Mouse (Mus musculus) hindbrain, embryonic 15.5 days (tissue): Measurements from ENCODE around the gene Nckap5. TPM values are rescaled to one million over a fixed set of nuclear protein-coding genes. Genes with fewer than 3 reads are reported as not detected.
A peak's percentile ranks its signal among the peaks of the same experiment; 100 is the strongest.

ENCODE experiments used
- ATAC-seq: fragments of 200-750 bp; cut with Nextera tagmentation; 2 replicates; pipeline ENCODE4 v1.8.0; 2017; ENCODE audit warnings: low read depth, moderate number of reproducible peaks, moderate TSS enrichment; ENCODE audit not compliant: low FRiP score
- H3K27ac ChIP-seq: fragments of 300-500 bp; sonication (generic); replicated peaks from 2 replicates; pipeline ENCODE4 v1.5.1; 2015; ENCODE audit warnings: mild to moderate bottlenecking, inconsistent platforms
- H3K27me3 ChIP-seq: fragments of 300-500 bp; sonication (generic); 2 replicates; pipeline ENCODE4 v1.6.1; 2015; ENCODE audit warnings: control low read depth, inconsistent platforms
- H3K36me3 ChIP-seq: fragments of 300-500 bp; sonication (generic); 2 replicates; pipeline ENCODE4 v1.6.1; 2015; ENCODE audit warnings: control low read depth, inconsistent platforms
- H3K4me1 ChIP-seq: fragments of 300-500 bp; sonication (generic); replicated peaks from 2 replicates; pipeline ENCODE4 v1.6.1; 2015; ENCODE audit warnings: control low read depth, inconsistent platforms
- H3K4me2 ChIP-seq: fragments of 300-500 bp; sonication (generic); 2 replicates; pipeline ENCODE4 v1.6.1; 2015; ENCODE audit warnings: moderate library complexity, mild to moderate bottlenecking, inconsistent platforms
- H3K4me3 ChIP-seq: fragments of 300-500 bp; sonication (generic); 2 replicates; pipeline ENCODE4 v1.5.1; 2015; ENCODE audit warnings: mild to moderate bottlenecking, inconsistent platforms
- H3K9ac ChIP-seq: fragments of 300-500 bp; sonication (generic); 2 replicates; pipeline ENCODE4 v1.6.1; 2015; ENCODE audit warnings: inconsistent platforms
- H3K9me3 ChIP-seq: fragments of 300-500 bp; sonication (generic); 2 replicates; pipeline ENCODE4 v1.6.1; 2016; ENCODE audit warnings: control low read depth, inconsistent platforms
- WGBS: fragments of 180-500 bp; shearing (Covaris S2); methylation state at CpG from one replicate; pipeline ENCODE4 v1.1.7; 2015; 5-methylcytosine and 5-hydroxymethylcytosine counted together
- polyA plus RNA-seq: library from polyadenylated mRNA; unstranded; fragments of >200 nt; fragmentation: Nextera tagmentation; extraction: Ambion mirVana; gene quantifications from 2 replicates; pipeline ENCODE4 v1.2.1, GENCODE M21; 2015

Nckap5 gene
- polyA plus RNA-seq, 1 experiment from 2014 or later: 15.5 TPM

- Histone ChIP-seq H3K9ac (no peak overlapping the region), H3K27ac (no peak overlapping the region), H3K4me3 (no peak overlapping the region), H3K36me3 (0 out of 2 replicates have a peak, but pooled peaks cover 5% of the 10 kb centered on the region), H3K27me3 (no peaks in the 10 kb centered on the region), H3K4me1 (no peaks in the 10 kb centered on the region), H3K4me2 (no peak overlapping the region), H3K9me3 (no peaks in the 10 kb centered on the region)
- no peak for ATAC-seq
- WGBS: 54% methylated on average over 5 of the region's 5 CpGs
Measured at GRCm38 (mm10) chr1:126254364-126254763, 576.2 kb downstream of the Nckap5 start.

- H3K27ac ChIP-seq: no peak overlapping the region
- no peak for ATAC-seq
- no peak overlapping the region for H3K4me3 ChIP-seq
- no peaks in the 10 kb centered on the region for H3K9me3 ChIP-seq
- no peak overlapping the region for H3K9ac ChIP-seq
- H3K36me3 ChIP-seq: 0 out of 2 replicates have a peak, but pooled peaks cover 5% of the 10 kb centered on the region
- H3K4me2 ChIP-seq: no peak overlapping the region
- 88% methylated on average over 7 of the region's 7 CpGs for WGBS
- H3K4me1 ChIP-seq: no peaks in the 10 kb centered on the region
- H3K27me3 ChIP-seq: no peaks in the 10 kb centered on the region
Measured at GRCm38 (mm10) chr1:126253934-126254333, 576.7 kb downstream of the Nckap5 start.

- no peak for ATAC-seq
- Histone ChIP-seq H3K27me3 (no peaks in the 10 kb centered on the region), H3K9me3 (no peaks in the 10 kb centered on the region), H3K9ac (no peak overlapping the region), H3K4me1 (no peaks in the 10 kb centered on the region), H3K36me3 (no peaks in the 10 kb centered on the region), H3K4me2 (no peak overlapping the region), H3K4me3 (no peak overlapping the region), H3K27ac (no peak overlapping the region)
- 79% methylated on average over 4 of the region's 4 CpGs for WGBS
Measured at GRCm38 (mm10) chr1:126233196-126233595, 597.4 kb downstream of the Nckap5 start.

GRCm38 (mm10) chr1:126231199-126231598, 599.4 kb downstream of the Nckap5 start:
- WGBS: 71% methylated on average over 9 of the region's 9 CpGs

GRCm38 (mm10) chr1:126210212-126210611, 620.4 kb downstream of the Nckap5 start:
- no peak overlapping the region for H3K9ac ChIP-seq
- no peak overlapping the region for H3K4me3 ChIP-seq
- H3K36me3 ChIP-seq: 0 out of 2 replicates have a peak, but pooled peaks cover 3% of the 10 kb centered on the region
- H3K4me2 ChIP-seq: no peak overlapping the region
- ATAC-seq: no peak
- H3K27ac ChIP-seq: no peak overlapping the region
- H3K4me1 ChIP-seq: no peaks in the 10 kb centered on the region
- WGBS: 87% methylated on average over 6 of the region's 6 CpGs
- H3K9me3 ChIP-seq: no peaks in the 10 kb centered on the region
- H3K27me3 ChIP-seq: no peaks in the 10 kb centered on the region

More at GRCm38 (mm10) chr1:126231199-126231598, 599.4 kb downstream of the Nckap5 start:
- H3K36me3 ChIP-seq: no peaks in the 10 kb centered on the region
- no peak for ATAC-seq
- no peak overlapping the region for H3K9ac ChIP-seq
- no peak overlapping the region for H3K4me3 ChIP-seq
- no peaks in the 10 kb centered on the region for H3K9me3 ChIP-seq
- H3K27ac ChIP-seq: no peak overlapping the region
- H3K4me1 ChIP-seq: no peaks in the 10 kb centered on the region
- no peaks in the 10 kb centered on the region for H3K27me3 ChIP-seq
- no peak overlapping the region for H3K4me2 ChIP-seq

GRCm38 (mm10) chr1:126209743-126210142, 620.9 kb downstream of the Nckap5 start:
- Histone ChIP-seq H3K4me2 (no peak overlapping the region), H3K27ac (no peak overlapping the region), H3K27me3 (no peaks in the 10 kb centered on the region), H3K4me3 (no peak overlapping the region), H3K36me3 (0 out of 2 replicates have a peak, but pooled peaks cover 3% of the 10 kb centered on the region), H3K9me3 (no peaks in the 10 kb centered on the region), H3K4me1 (no peaks in the 10 kb centered on the region), H3K9ac (no peak overlapping the region)
- WGBS: 89% methylated on average over 5 of the region's 5 CpGs
- no peak for ATAC-seq

GRCm38 (mm10) chr1:126209131-126209530, 621.5 kb downstream of the Nckap5 start:
- H3K9ac ChIP-seq: no peak overlapping the region
- H3K36me3 ChIP-seq: 0 out of 2 replicates have a peak, but pooled peaks cover 3% of the 10 kb centered on the region
- no peaks in the 10 kb centered on the region for H3K27me3 ChIP-seq
- no peaks in the 10 kb centered on the region for H3K9me3 ChIP-seq
- no peak overlapping the region for H3K4me3 ChIP-seq
- H3K27ac ChIP-seq: 0 out of 2 replicates have a peak overlapping the region, but pooled peaks have one; percentile 15
- no peaks in the 10 kb centered on the region for H3K4me1 ChIP-seq
- WGBS: 59% methylated on average over 7 of the region's 7 CpGs
- no peak overlapping the region for H3K4me2 ChIP-seq
- no peak for ATAC-seq

- Histone ChIP-seq H3K4me3 (no peak overlapping the region), H3K9me3 (no peaks in the 10 kb centered on the region), H3K4me2 (no peak overlapping the region), H3K4me1 (no peaks in the 10 kb centered on the region), H3K9ac (no peak overlapping the region), H3K27ac (no peak overlapping the region), H3K27me3 (no peaks in the 10 kb centered on the region), H3K36me3 (no peaks in the 10 kb centered on the region)
- ATAC-seq: no peak
Measured at GRCm38 (mm10) chr1:126196937-126197336, 633.7 kb downstream of the Nckap5 start.

GRCm38 (mm10) chr1:126190353-126190752, 640.2 kb downstream of the Nckap5 start:
- H3K9ac ChIP-seq: no peak overlapping the region
- no peaks in the 10 kb centered on the region for H3K27me3 ChIP-seq
- no peak for ATAC-seq
- H3K4me3 ChIP-seq: no peak overlapping the region
- no peak overlapping the region for H3K27ac ChIP-seq
- H3K4me2 ChIP-seq: no peak overlapping the region
- WGBS: 84% methylated on average over 4 of the region's 4 CpGs
- H3K4me1 ChIP-seq: no peaks in the 10 kb centered on the region
- H3K9me3 ChIP-seq: no peaks in the 10 kb centered on the region
- no peaks in the 10 kb centered on the region for H3K36me3 ChIP-seq

- Histone ChIP-seq H3K36me3 (no peaks in the 10 kb centered on the region), H3K27ac (no peak overlapping the region), H3K27me3 (no peaks in the 10 kb centered on the region), H3K4me1 (no peaks in the 10 kb centered on the region), H3K9ac (no peak overlapping the region), H3K4me2 (no peak overlapping the region), H3K9me3 (no peaks in the 10 kb centered on the region), H3K4me3 (no peak overlapping the region)
- ATAC-seq: no peak
- WGBS: 82% methylated on average over 7 of the region's 7 CpGs
Measured at GRCm38 (mm10) chr1:126183751-126184150, 646.8 kb downstream of the Nckap5 start.

- no peaks in the 10 kb centered on the region for H3K36me3 ChIP-seq
- no peak overlapping the region for H3K4me2 ChIP-seq
- H3K27ac ChIP-seq: no peak overlapping the region
- H3K27me3 ChIP-seq: no peaks in the 10 kb centered on the region
- peaks cover 22% of the 10 kb centered on the region for H3K4me1 ChIP-seq
- no peak overlapping the region for H3K4me3 ChIP-seq
- WGBS: 10% methylated on average over 1 of the region's 1 CpGs
- no peak for ATAC-seq
- H3K9ac ChIP-seq: no peak overlapping the region
- no peaks in the 10 kb centered on the region for H3K9me3 ChIP-seq
Measured at GRCm38 (mm10) chr1:126168579-126168978, 662.0 kb downstream of the Nckap5 start.

- no peak for ATAC-seq
Measured at GRCm38 (mm10) chr1:126168131-126168530, 662.5 kb downstream of the Nckap5 start.

GRCm38 (mm10) chr1:126167546-126167945, 663.1 kb downstream of the Nckap5 start:
- no peaks in the 10 kb centered on the region for H3K27me3 ChIP-seq
- no peaks in the 10 kb centered on the region for H3K36me3 ChIP-seq
- no peak overlapping the region for H3K4me2 ChIP-seq
- no peak overlapping the region for H3K4me3 ChIP-seq
- H3K9me3 ChIP-seq: no peaks in the 10 kb centered on the region
- ATAC-seq: no peak
- 35% methylated on average over 7 of the region's 7 CpGs for WGBS
- peak overlapping the region; percentile 25; the same call in 1 of the 2 replicates for H3K27ac ChIP-seq
- peaks cover 22% of the 10 kb centered on the region for H3K4me1 ChIP-seq
- H3K9ac ChIP-seq: no peak overlapping the region

More at GRCm38 (mm10) chr1:126168131-126168530, 662.5 kb downstream of the Nckap5 start:
- H3K4me1 ChIP-seq: peaks cover 22% of the 10 kb centered on the region
- H3K9me3 ChIP-seq: no peaks in the 10 kb centered on the region
- 23% methylated on average over 2 of the region's 2 CpGs for WGBS
- no peak overlapping the region for H3K9ac ChIP-seq
- 0 out of 2 replicates have a peak overlapping the region, but pooled peaks have one; percentile 25 for H3K27ac ChIP-seq
- H3K36me3 ChIP-seq: no peaks in the 10 kb centered on the region
- H3K27me3 ChIP-seq: no peaks in the 10 kb centered on the region
- no peak overlapping the region for H3K4me3 ChIP-seq
- H3K4me2 ChIP-seq: no peak overlapping the region
